Mouse (Mus musculus) embryonic facial prominence, embryonic 15.5 days (tissue): ENCODE measurements at regions not wholly inside any gene's neighbourhood (a gene's known extent, or its start where the extent isn't known, plus 50 kb on each side); places are given as distances from the start of the nearest gene placed in this dataset.

Experiments
- ATAC-seq: fragments of 200-750 bp; cut with Nextera tagmentation; 2 replicates; pipeline ENCODE4 v1.8.0; 2017; ENCODE audit warnings: low read depth, moderate TSS enrichment; ENCODE audit not compliant: insufficient number of reproducible peaks, low FRiP score, low TSS enrichment
- H3K27ac ChIP-seq: fragments of 300-500 bp; sonication (generic); replicated peaks from 2 replicates; pipeline ENCODE4 v1.5.1; 2015; ENCODE audit warnings: mild to moderate bottlenecking, inconsistent platforms
- H3K27me3 ChIP-seq: fragments of 300-500 bp; sonication (generic); 2 replicates; pipeline ENCODE4 v1.6.1; 2015; ENCODE audit warnings: inconsistent platforms
- H3K36me3 ChIP-seq: fragments of 300-500 bp; sonication (generic); 2 replicates; pipeline ENCODE4 v1.6.1; 2015; ENCODE audit warnings: mild to moderate bottlenecking, inconsistent platforms
- H3K4me1 ChIP-seq: fragments of 300-500 bp; sonication (generic); 2 replicates; pipeline ENCODE4 v1.6.1; 2015; ENCODE audit warnings: inconsistent platforms
- H3K4me2 ChIP-seq: fragments of 300-500 bp; sonication (generic); replicated peaks from 2 replicates; pipeline ENCODE4 v1.6.1; 2015; ENCODE audit warnings: mild to moderate bottlenecking, inconsistent platforms
- H3K4me3 ChIP-seq: fragments of 300-500 bp; sonication (generic); replicated peaks from 2 replicates; pipeline ENCODE4 v1.5.1; 2015; ENCODE audit warnings: mild to moderate bottlenecking, inconsistent platforms
- H3K9ac ChIP-seq: fragments of 300-500 bp; sonication (generic); 2 replicates; pipeline ENCODE4 v1.6.1; 2015; ENCODE audit warnings: inconsistent platforms
- H3K9me3 ChIP-seq: fragments of 300-500 bp; sonication (generic); replicated peaks from 2 replicates; pipeline ENCODE4 v1.6.1; 2016; ENCODE audit warnings: inconsistent platforms
- WGBS: fragments of 180-500 bp; shearing (Covaris S2); methylation state at CpG from one replicate; pipeline ENCODE4 v1.1.7; 2015; 5-methylcytosine and 5-hydroxymethylcytosine counted together

GRCm38 (mm10) chr9:71358961-71359360, 126.8 kb downstream of the Polr2m start:
- 0 out of 2 replicates have a peak, but pooled peaks cover 2% of the 10 kb centered on the region for H3K4me1 ChIP-seq
- no peaks in the 10 kb centered on the region; the same call in 1 of the 2 replicates for H3K27me3 ChIP-seq
- H3K9ac ChIP-seq = no peak overlapping the region
- no peaks in the 10 kb centered on the region for H3K9me3 ChIP-seq
- H3K36me3 ChIP-seq = no peaks in the 10 kb centered on the region
- H3K4me2 ChIP-seq = no peak overlapping the region
- no peak overlapping the region for H3K4me3 ChIP-seq
- 32% methylated on average over 4 of the region's 4 CpGs for WGBS
- no peak overlapping the region for H3K27ac ChIP-seq
- no peak for ATAC-seq

GRCm38 (mm10) chr9:71355721-71356120, 130.0 kb downstream of the Polr2m start:
- Histone ChIP-seq H3K4me2 (no peak overlapping the region), H3K9ac (no peak overlapping the region), H3K27me3 (no peaks in the 10 kb centered on the region; the same call in 1 of the 2 replicates), H3K27ac (no peak overlapping the region), H3K36me3 (no peaks in the 10 kb centered on the region), H3K9me3 (no peaks in the 10 kb centered on the region), H3K4me1 (0 out of 2 replicates have a peak, but pooled peaks cover 2% of the 10 kb centered on the region), H3K4me3 (no peak overlapping the region)
- ATAC-seq = no peak
- 71% methylated on average over 5 of the region's 5 CpGs for WGBS
